Mouse (Mus musculus): ENCODE measurements around the gene Ier3. TPM values are rescaled to one million over a fixed set of nuclear protein-coding genes. Genes with fewer than 3 reads are reported as not detected.

Ier3 gene
- 3.5 TPM for polyA plus RNA-seq (2014; fragmentation: Illumina TruSeq; extraction: RNeasy Lipid Tissue Mini Kit (QIAGEN cat#74804); ENCODE audit: low read depth, low replicate concordance)

GRCm38 (mm10) chr17:35821439-35822430 lies at the start of gene Ier3:
TSS of gene Ier3 (plus strand) at chr17:35821684.

GRCm38 (mm10) chr17:35822964-35823937 lies 1.8 kb downstream of the Ier3 start, which contains the start of gene Flot1:
TSS of gene Flot1 (plus strand) at chr17:35823230.

GRCm38 (mm10) chr17:35838122-35838544 lies 16.6 kb downstream of the Ier3 start, which contains the start of gene Tubb5:
TSS of gene Tubb5 (minus strand) at chr17:35838306.

GRCm38 (mm10) chr17:35841076-35841950 lies 19.8 kb downstream of the Ier3 start, which contains the start of gene Mdc1:
TSS of gene Mdc1 (plus strand) at chr17:35841515.

GRCm38 (mm10) chr17:35861198-35861857 lies 39.8 kb downstream of the Ier3 start, which contains the start of gene Nrm:
TSS of gene Nrm (plus strand) at chr17:35861318.

GRCm38 (mm10) chr17:35865481-35866280 lies 44.2 kb downstream of the Ier3 start, which contains the start of gene Ppp1r18:
TSS of gene Ppp1r18 (plus strand) at chr17:35865593.

Other genes starting within 250 kb of the Ier3 start
- gene Sfta2, start 220.1 kb upstream of the Ier3 start, polyA plus RNA-seq (2014; fragmentation: Illumina TruSeq; extraction: RNeasy Lipid Tissue Mini Kit (QIAGEN cat#74804); ENCODE audit: low read depth, low replicate concordance), result not detected
- gene Gm9573, start 195.0 kb upstream of the Ier3 start, polyA plus RNA-seq (2014; fragmentation: Illumina TruSeq; extraction: RNeasy Lipid Tissue Mini Kit (QIAGEN cat#74804); ENCODE audit: low read depth, low replicate concordance), result not detected
- gene Mucl3, start 178.0 kb upstream of the Ier3 start, polyA plus RNA-seq (2014; fragmentation: Illumina TruSeq; extraction: RNeasy Lipid Tissue Mini Kit (QIAGEN cat#74804); ENCODE audit: low read depth, low replicate concordance), result not detected
- gene Vars2, start 154.1 kb upstream of the Ier3 start, polyA plus RNA-seq (2014; fragmentation: Illumina TruSeq; extraction: RNeasy Lipid Tissue Mini Kit (QIAGEN cat#74804); ENCODE audit: low read depth, low replicate concordance), result 0.28 TPM
- 2.5 TPM for gene Gtf2h4, start 147.9 kb upstream of the Ier3 start, polyA plus RNA-seq (2014; fragmentation: Illumina TruSeq; extraction: RNeasy Lipid Tissue Mini Kit (QIAGEN cat#74804); ENCODE audit: low read depth, low replicate concordance)
- gene Ddr1, start 117.1 kb upstream of the Ier3 start, polyA plus RNA-seq (2014; fragmentation: Illumina TruSeq; extraction: RNeasy Lipid Tissue Mini Kit (QIAGEN cat#74804); ENCODE audit: low read depth, low replicate concordance), result 7.5 TPM
- gene Flot1, start 1.5 kb downstream of the Ier3 start, polyA plus RNA-seq (2014; fragmentation: Illumina TruSeq; extraction: RNeasy Lipid Tissue Mini Kit (QIAGEN cat#74804); ENCODE audit: low read depth, low replicate concordance), result 8.4 TPM
- 32.5 TPM for gene Tubb5, start 16.6 kb downstream of the Ier3 start, polyA plus RNA-seq (2014; fragmentation: Illumina TruSeq; extraction: RNeasy Lipid Tissue Mini Kit (QIAGEN cat#74804); ENCODE audit: low read depth, low replicate concordance)
- 12.7 TPM for gene Mdc1, start 19.8 kb downstream of the Ier3 start, polyA plus RNA-seq (2014; fragmentation: Illumina TruSeq; extraction: RNeasy Lipid Tissue Mini Kit (QIAGEN cat#74804); ENCODE audit: low read depth, low replicate concordance)
- gene Nrm, start 39.6 kb downstream of the Ier3 start, polyA plus RNA-seq (2014; fragmentation: Illumina TruSeq; extraction: RNeasy Lipid Tissue Mini Kit (QIAGEN cat#74804); ENCODE audit: low read depth, low replicate concordance), result 3.1 TPM
- gene Ppp1r18, start 43.9 kb downstream of the Ier3 start, polyA plus RNA-seq (2014; fragmentation: Illumina TruSeq; extraction: RNeasy Lipid Tissue Mini Kit (QIAGEN cat#74804); ENCODE audit: low read depth, low replicate concordance), result 1.8 TPM
- gene Dhx16, start 58.1 kb downstream of the Ier3 start, polyA plus RNA-seq (2014; fragmentation: Illumina TruSeq; extraction: RNeasy Lipid Tissue Mini Kit (QIAGEN cat#74804); ENCODE audit: low read depth, low replicate concordance), result 32.7 TPM
- 25.9 TPM for gene 2310061I04Rik, start 75.7 kb downstream of the Ier3 start, polyA plus RNA-seq (2014; fragmentation: Illumina TruSeq; extraction: RNeasy Lipid Tissue Mini Kit (QIAGEN cat#74804); ENCODE audit: low read depth, low replicate concordance)
- 14.4 TPM for gene Atat1, start 88.4 kb downstream of the Ier3 start, polyA plus RNA-seq (2014; fragmentation: Illumina TruSeq; extraction: RNeasy Lipid Tissue Mini Kit (QIAGEN cat#74804); ENCODE audit: low read depth, low replicate concordance)
- 11.0 TPM for gene Mrps18b, start 94.7 kb downstream of the Ier3 start, polyA plus RNA-seq (2014; fragmentation: Illumina TruSeq; extraction: RNeasy Lipid Tissue Mini Kit (QIAGEN cat#74804); ENCODE audit: low read depth, low replicate concordance)
- gene Ppp1r10, start 94.8 kb downstream of the Ier3 start, polyA plus RNA-seq (2014; fragmentation: Illumina TruSeq; extraction: RNeasy Lipid Tissue Mini Kit (QIAGEN cat#74804); ENCODE audit: low read depth, low replicate concordance), result 49.3 TPM
- gene Abcf1, start 148.1 kb downstream of the Ier3 start, polyA plus RNA-seq (2014; fragmentation: Illumina TruSeq; extraction: RNeasy Lipid Tissue Mini Kit (QIAGEN cat#74804); ENCODE audit: low read depth, low replicate concordance), result 41.4 TPM
- 1.1 TPM for gene Gnl1, start 158.2 kb downstream of the Ier3 start, polyA plus RNA-seq (2014; fragmentation: Illumina TruSeq; extraction: RNeasy Lipid Tissue Mini Kit (QIAGEN cat#74804); ENCODE audit: low read depth, low replicate concordance)
- 3.3 TPM for gene Prr3, start 158.6 kb downstream of the Ier3 start, polyA plus RNA-seq (2014; fragmentation: Illumina TruSeq; extraction: RNeasy Lipid Tissue Mini Kit (QIAGEN cat#74804); ENCODE audit: low read depth, low replicate concordance)
- gene H2-T24, start 198.9 kb downstream of the Ier3 start, polyA plus RNA-seq (2014; fragmentation: Illumina TruSeq; extraction: RNeasy Lipid Tissue Mini Kit (QIAGEN cat#74804); ENCODE audit: low read depth, low replicate concordance), result 4.8 TPM
- gene H2-T23, start 211.2 kb downstream of the Ier3 start, polyA plus RNA-seq (2014; fragmentation: Illumina TruSeq; extraction: RNeasy Lipid Tissue Mini Kit (QIAGEN cat#74804); ENCODE audit: low read depth, low replicate concordance), result 10.6 TPM
- gene H2-T22, start 221.1 kb downstream of the Ier3 start, polyA plus RNA-seq (2014; fragmentation: Illumina TruSeq; extraction: RNeasy Lipid Tissue Mini Kit (QIAGEN cat#74804); ENCODE audit: low read depth, low replicate concordance), result 14.1 TPM
- gene Gm6034, start 221.3 kb downstream of the Ier3 start, polyA plus RNA-seq (2014; fragmentation: Illumina TruSeq; extraction: RNeasy Lipid Tissue Mini Kit (QIAGEN cat#74804); ENCODE audit: low read depth, low replicate concordance), result not detected
- not detected for gene Gm11127, start 236.7 kb downstream of the Ier3 start, polyA plus RNA-seq (2014; fragmentation: Illumina TruSeq; extraction: RNeasy Lipid Tissue Mini Kit (QIAGEN cat#74804); ENCODE audit: low read depth, low replicate concordance)

Measured in sigmoid colon, adult 10 weeks (tissue).